Mouse (Mus musculus) thymus, adult 2 months (tissue): ENCODE data around the gene Maml3. TPM values are rescaled to one million over a fixed set of nuclear protein-coding genes. Genes with fewer than 3 reads are reported as not detected.

Experiments used
- DNase-seq: peaks from one replicate; pipeline ENCODE4 v3.0.0; 2021
- H3K27ac ChIP-seq: fragments of 200-500 bp; 2 replicates; pipeline ENCODE4 v1.5.1; 2012; ENCODE audit warnings: low read length, control low read depth; ENCODE audit not compliant: control insufficient read depth, insufficient read depth
- H3K27me3 ChIP-seq: fragments of 200-500 bp; 2 replicates; pipeline ENCODE4 v1.6.1; 2012; ENCODE audit warnings: mild to moderate bottlenecking, low read length, moderate library complexity, mixed read lengths; ENCODE audit not compliant: control insufficient read depth, insufficient read depth
- H3K36me3 ChIP-seq: fragments of 200-500 bp; 2 replicates; pipeline ENCODE4 v1.6.1; 2012; ENCODE audit warnings: mild to moderate bottlenecking, low read length, moderate library complexity; ENCODE audit not compliant: control insufficient read depth, insufficient read depth
- H3K4me1 ChIP-seq: fragments of 200-500 bp; replicated peaks from 2 replicates; pipeline ENCODE4 v1.6.1; 2012; ENCODE audit warnings: low read length; ENCODE audit not compliant: control insufficient read depth, insufficient read depth
- H3K4me3 ChIP-seq: fragments of 200-500 bp; 2 replicates; pipeline ENCODE4 v1.5.1; 2012; ENCODE audit warnings: mild to moderate bottlenecking, low read length, control low read depth, moderate library complexity; ENCODE audit not compliant: control insufficient read depth, insufficient read depth
- CTCF ChIP-seq: fragments of 200-500 bp; IDR thresholded peaks from 2 replicates; pipeline ENCODE4 v1.5.1; 2012; ENCODE audit warnings: mild to moderate bottlenecking, control low read depth, low read length, moderate library complexity, borderline replicate concordance; ENCODE audit not compliant: control insufficient read depth, poor library complexity, insufficient read depth; ENCODE audit errors: extremely low read depth
- POLR2A ChIP-seq: fragments of 200-500 bp; IDR thresholded peaks from 2 replicates; pipeline ENCODE4 v1.6.1; 2012; ENCODE audit warnings: mild to moderate bottlenecking, low read length, control low read depth, moderate library complexity; ENCODE audit not compliant: control insufficient read depth, poor library complexity, insufficient read depth; ENCODE audit errors: extremely low read depth
- WGBS: fragments of 180-500 bp; shearing (Covaris S2); methylation state at CpG from one replicate; pipeline ENCODE4 v1.1.7; 2018; 5-methylcytosine and 5-hydroxymethylcytosine counted together
- polyA plus RNA-seq: library from polyadenylated mRNA; depleted of rRNA; stranded (reverse); fragments of >200 nt; gene quantifications from 2 replicates; pipeline ENCODE4 v1.2.3, GENCODE M21; 2012

Gene Maml3
- polyA plus RNA-seq, 1 experiment = 3.5 TPM

DNA sequence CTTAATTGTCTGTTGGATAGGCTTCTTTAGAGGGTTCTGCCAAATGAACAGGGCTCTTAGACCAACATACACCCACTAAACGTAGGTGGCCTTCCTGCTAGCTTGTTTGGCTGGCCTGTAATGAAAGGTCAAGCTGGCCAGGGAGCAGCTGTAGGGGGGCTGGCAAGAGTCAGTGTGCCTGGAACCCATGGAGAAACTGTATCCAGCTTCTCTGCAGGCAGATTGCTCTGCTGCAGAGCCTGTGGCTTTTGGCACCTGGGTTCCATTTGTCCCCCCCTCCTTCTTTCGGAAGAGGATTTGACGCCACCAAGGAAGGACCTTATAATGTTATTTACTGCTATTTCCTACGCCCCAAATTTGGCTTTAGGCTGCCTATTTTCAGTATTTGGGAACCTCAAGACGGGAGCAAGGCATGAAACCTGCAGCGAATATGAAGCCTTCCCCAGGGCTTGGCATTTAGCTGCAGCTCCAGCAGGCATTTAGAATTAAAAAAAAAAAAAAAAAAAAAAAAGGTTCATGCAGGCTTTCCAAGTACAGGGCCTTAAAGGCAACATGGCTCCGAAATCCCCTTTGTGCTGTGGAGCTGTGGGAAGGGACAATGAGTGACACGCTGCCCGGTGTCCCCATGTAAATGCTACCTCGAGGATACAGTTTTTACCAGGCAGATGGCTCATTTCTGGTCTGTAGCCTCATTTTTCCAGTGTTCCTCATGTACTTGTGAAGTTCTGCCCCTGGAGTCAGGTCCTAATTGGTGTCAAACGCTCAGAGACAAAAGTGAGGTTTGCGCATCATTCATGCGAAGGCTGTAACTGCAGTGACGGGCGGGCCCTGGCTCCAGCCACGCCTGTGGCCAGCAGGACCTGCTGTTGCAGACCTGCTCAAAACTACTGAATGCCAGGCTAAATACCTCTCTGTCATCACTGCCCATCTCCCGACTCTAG lies 356.2 kb downstream of the Maml3 start:
- 94% methylated on average over 17 of the region's 17 CpGs for WGBS
- DNase-seq = no peak
- Histone ChIP-seq H3K27ac (no peak overlapping the region), H3K4me3 (no peak overlapping the region), H3K36me3 (no peaks in the 10 kb centered on the region), H3K27me3 (no peaks in the 10 kb centered on the region), H3K4me1 (peaks cover 17% of the 10 kb centered on the region)
- no peak for TF ChIP-seq CTCF
- TF ChIP-seq POLR2A = no peak

DNA sequence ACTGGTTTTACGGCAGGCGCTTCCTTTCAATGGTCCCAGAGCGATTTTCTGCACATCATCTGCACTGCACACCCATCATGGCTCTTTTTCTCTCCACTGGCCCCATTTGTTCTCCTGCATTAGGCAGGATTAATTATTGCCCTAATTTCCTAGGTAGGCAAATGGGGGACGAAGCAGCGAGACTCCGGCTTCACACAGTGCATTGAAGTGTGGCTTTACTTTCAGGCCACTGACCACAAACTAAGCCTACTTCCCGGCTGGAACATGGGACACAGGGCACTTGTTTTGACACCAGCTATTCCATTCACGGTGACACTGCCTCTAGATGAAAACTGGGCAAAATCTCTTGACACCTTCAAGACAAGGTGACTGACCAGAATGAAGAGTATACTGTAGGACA lies 358.1 kb downstream of the Maml3 start:
- Histone ChIP-seq H3K4me1 (peaks cover 17% of the 10 kb centered on the region), H3K36me3 (no peaks in the 10 kb centered on the region), H3K27ac (no peak overlapping the region), H3K27me3 (no peaks in the 10 kb centered on the region), H3K4me3 (no peak overlapping the region)
- no peak for DNase-seq
- TF ChIP-seq POLR2A = no peak
- no peak for TF ChIP-seq CTCF
- 96% methylated on average over 8 of the region's 8 CpGs for WGBS

DNA sequence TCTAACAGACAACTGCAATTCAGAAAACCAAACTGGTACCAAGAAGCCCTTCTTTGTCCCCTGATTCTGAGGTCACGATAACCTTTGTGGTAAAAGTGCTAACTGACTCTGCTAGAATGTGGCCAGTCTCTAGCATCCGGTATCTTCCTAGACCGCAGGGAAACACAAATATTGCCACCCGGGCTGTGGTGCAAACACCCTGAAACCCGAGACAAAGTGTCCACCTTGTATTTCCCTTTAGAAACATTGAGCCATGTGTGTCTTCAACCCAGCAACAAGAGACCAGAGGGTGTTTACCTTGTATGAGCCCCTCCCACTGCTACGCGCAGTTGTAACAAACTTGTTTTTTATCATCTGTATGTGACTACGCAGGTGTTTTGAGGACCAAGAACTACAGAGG lies 359.7 kb downstream of the Maml3 start:
- no peak for TF ChIP-seq CTCF
- no peak for TF ChIP-seq POLR2A
- Histone ChIP-seq H3K4me3 (no peak overlapping the region), H3K36me3 (no peaks in the 10 kb centered on the region), H3K27ac (peak overlapping the region; percentile 40; the same call in 1 of the 2 replicates), H3K4me1 (peaks cover 17% of the 10 kb centered on the region), H3K27me3 (no peaks in the 10 kb centered on the region)
- WGBS = 6% methylated on average over 8 of the region's 8 CpGs
- peak; percentile 18 for DNase-seq

DNA sequence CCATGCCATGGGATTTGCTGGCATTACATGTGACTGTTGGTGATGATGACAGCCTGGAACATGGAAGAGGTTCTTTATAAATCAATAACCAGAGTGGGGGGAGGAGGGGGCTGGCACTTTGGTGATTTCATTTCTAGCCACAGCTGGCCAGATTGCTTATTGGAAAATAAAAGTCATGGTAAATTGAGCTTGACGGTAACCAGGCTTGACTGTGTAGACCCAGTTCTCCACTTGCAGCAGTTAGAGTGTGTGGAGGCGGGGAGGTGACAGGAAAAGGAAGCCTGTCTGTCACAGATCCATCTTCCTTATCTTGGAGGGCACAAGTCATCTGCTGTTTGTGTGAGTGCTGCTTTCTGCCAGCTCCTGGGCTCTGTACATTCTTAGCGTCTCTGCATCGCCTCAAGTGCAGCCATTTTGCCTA lies 360.5 kb downstream of the Maml3 start:
- DNase-seq = peak; percentile 30
- no peaks in the 10 kb centered on the region for H3K36me3 ChIP-seq

DNA sequence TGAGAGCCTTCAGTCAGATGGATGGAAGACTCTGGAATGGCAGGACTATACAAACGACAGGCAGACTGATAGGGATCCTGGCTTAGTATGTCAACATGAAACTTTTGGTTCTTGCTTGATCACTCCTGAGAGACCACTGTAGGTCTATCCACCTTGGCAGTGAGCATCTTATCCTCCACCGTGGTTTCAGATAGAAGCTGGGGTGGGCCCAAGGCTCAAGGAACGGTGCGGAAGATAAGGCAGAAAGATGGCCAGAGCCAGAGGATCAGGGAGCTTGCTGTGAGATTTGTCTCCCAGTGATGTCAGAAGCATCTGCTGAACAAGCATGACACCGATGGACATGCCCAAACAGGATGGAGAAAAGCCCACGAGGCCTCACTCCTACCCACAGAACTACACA lies 362.5 kb downstream of the Maml3 start:
- TF ChIP-seq CTCF (no peak), POLR2A (no peak)
- Histone ChIP-seq H3K27me3 (no peaks in the 10 kb centered on the region), H3K36me3 (no peaks in the 10 kb centered on the region), H3K4me1 (peaks cover 18% of the 10 kb centered on the region), H3K4me3 (no peak overlapping the region), H3K27ac (no peak overlapping the region)
- DNase-seq = no peak
- 79% methylated on average over 6 of the region's 6 CpGs for WGBS

More for the DNA sequence above, 360.5 kb downstream of the Maml3 start:
- Histone ChIP-seq H3K27ac (peak overlapping the region; percentile 57; the same call in 1 of the 2 replicates), H3K4me1 (peaks cover 13% of the 10 kb centered on the region), H3K4me3 (no peak overlapping the region), H3K27me3 (no peaks in the 10 kb centered on the region)
- no peak for TF ChIP-seq POLR2A
- no peak for TF ChIP-seq CTCF
- 11% methylated on average over 4 of the region's 4 CpGs for WGBS

DNA sequence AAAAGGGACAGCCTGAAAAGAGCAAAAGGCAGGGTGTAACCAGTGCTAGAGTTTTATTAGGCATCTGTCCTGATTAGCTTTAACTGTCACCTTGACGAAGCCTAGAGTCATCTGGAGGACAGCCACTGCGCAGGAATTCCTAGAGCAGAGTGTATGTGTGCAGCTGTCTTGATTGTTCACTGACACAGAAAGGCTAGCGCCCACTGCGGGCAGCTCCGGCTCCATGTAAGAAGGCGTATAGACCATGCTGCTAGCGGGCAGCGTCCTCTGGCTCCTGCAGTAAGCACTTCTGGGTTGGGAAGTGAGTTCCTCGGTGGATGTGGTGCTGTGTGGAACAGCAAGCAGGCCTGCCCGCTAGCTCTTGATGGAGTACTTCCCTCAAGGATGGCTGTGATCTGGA lies 363.1 kb downstream of the Maml3 start:
- no peaks in the 10 kb centered on the region for H3K36me3 ChIP-seq
- H3K4me3 ChIP-seq = no peak overlapping the region
- DNase-seq = no peak
- H3K4me1 ChIP-seq = peaks cover 22% of the 10 kb centered on the region
- no peak overlapping the region for H3K27ac ChIP-seq
- TF ChIP-seq POLR2A = no peak
- TF ChIP-seq CTCF = no peak
- WGBS = 94% methylated on average over 10 of the region's 10 CpGs
- no peaks in the 10 kb centered on the region for H3K27me3 ChIP-seq

DNA sequence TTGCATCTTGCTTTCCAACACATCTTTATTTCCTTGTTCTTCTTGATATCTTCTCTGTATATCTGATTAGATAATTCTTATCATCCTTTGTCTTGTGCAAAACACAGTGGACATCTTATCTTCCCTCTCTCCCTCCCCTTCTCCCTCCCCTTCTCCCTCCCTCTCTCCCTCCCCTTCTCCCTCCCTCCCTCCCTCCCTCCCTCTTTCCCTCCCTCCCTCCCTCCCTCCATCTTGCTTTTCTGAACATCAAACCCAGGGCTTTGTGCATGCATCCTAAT lies 365.1 kb downstream of the Maml3 start:
- Histone ChIP-seq H3K4me1 (peaks cover 20% of the 10 kb centered on the region), H3K4me3 (no peak overlapping the region), H3K27ac (no peak overlapping the region), H3K27me3 (no peaks in the 10 kb centered on the region), H3K36me3 (no peaks in the 10 kb centered on the region)
- DNase-seq = no peak
- TF ChIP-seq POLR2A (no peak), CTCF (no peak)
